Mouse (Mus musculus) C2C12 (cell line): ENCODE data around the gene Tnni2.

Experiments used
- CTCF ChIP-seq: IDR thresholded peaks from one replicate; pipeline ENCODE4 v1.5.1; 2011; ENCODE audit not compliant: control insufficient read depth, insufficient read depth, insufficient read length
- MAX ChIP-seq: IDR thresholded peaks from one replicate; pipeline ENCODE4 v1.6.1; 2011; ENCODE audit warnings: mild to moderate bottlenecking, control low read depth
- USF1 ChIP-seq: IDR thresholded peaks from one replicate; pipeline ENCODE4 v1.6.1; 2011; ENCODE audit warnings: low read depth, mild to moderate bottlenecking, control low read depth, moderate library complexity

GRCm38 (mm10) chr7:142481568-142482255 lies 40.1 kb downstream of the Tnni2 start:
- TF ChIP-seq USF1 (no peak), CTCF (no peak), MAX (no peak)
